Mouse (Mus musculus): ENCODE results near the gene Chat.

DNA sequence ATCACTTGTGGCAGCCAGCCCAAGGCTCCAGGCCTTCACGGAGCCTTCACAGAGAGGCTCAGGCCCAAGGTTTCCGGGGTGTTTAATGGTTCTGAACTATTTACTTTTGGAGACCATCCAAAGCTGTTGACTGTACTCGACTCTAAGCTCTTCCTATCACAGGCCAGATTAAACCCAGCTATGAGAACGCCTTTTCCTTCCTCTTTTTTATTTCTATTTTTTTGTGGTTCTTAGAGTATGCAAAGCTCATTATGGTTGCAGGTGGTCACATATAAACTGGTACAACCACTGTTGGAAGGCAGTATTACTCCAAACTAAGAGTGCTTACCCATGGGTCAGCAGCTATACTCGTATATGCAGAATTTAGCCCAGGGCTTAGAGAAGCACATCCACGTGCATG lies 18.8 kb downstream of the Chat start:
- TF ChIP-seq CTCF (IDR thresholded peaks at IDR 0.05; ENCODE audit: low read depth, low read length) (no peak), POLR2A (IDR thresholded peaks at IDR 0.05; ENCODE audit: borderline replicate concordance, low read depth, low read length) (no peak)

Data from bone marrow macrophage, adult 2 months (primary cell).